Mouse (Mus musculus): Measurements from ENCODE around the gene Nalcn. TPM values are rescaled to one million over a fixed set of nuclear protein-coding genes. Genes with fewer than 3 reads are reported as not detected.

Gene Nalcn
- total RNA-seq, 2 experiments from 2014 or later, result 66.8 to 67.9 TPM

GRCm38 (mm10) chr14:123240738-123241137 is 386.2 kb downstream of the Nalcn start:
- DNase-seq (ENCODE audit: extremely low spot score in 1 of 2, low spot score in 2 of 2), result no peak
- intact Hi-C loops (cut with DNase I), result loop anchor here (5.0 to 10.0 kb wide), 2 partner anchors 288 to 1016 kb away; no protein-coding TSS in a partner anchor

DNA sequence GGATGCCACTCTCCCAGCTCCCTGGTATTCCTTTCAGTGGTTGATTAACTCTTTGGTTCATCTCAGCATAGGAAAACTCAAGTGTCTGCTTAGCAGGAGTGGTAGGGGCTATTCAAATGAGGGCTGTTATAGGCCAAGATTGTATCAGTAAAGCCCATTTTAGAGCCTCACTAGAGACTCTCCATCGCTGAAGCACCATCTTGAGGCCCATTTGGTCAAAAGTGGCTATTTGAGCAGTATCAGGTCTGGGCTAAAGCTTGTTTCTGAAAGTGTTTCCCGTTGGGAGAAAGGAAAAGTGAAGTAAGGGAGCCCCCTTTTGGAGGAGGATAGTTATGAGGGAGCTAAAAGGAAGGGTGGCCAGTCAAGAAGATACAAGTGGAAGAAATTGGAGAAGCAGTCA is 387.0 kb downstream of the Nalcn start:
- intact Hi-C loops (cut with DNase I), result loop anchor here (5.0 to 10.0 kb wide), 2 partner anchors 288 to 1015 kb away; no protein-coding TSS in a partner anchor
- DNase-seq (ENCODE audit: extremely low spot score in 1 of 2, low spot score in 2 of 2), result peak; percentile 15 to 29

GRCm38 (mm10) chr14:123237002-123237401 is 389.9 kb downstream of the Nalcn start:
- intact Hi-C loops (cut with DNase I), result no loop called here
- no peak for DNase-seq (ENCODE audit: extremely low spot score in 1 of 2, low spot score in 2 of 2)

GRCm38 (mm10) chr14:123232630-123233206 is 394.2 kb downstream of the Nalcn start:
- intact Hi-C loops (cut with DNase I), result no loop called here
- DNase-seq (ENCODE audit: extremely low spot score in 1 of 2, low spot score in 2 of 2), result no peak

Other genes with a start within 250 kb of the Nalcn start
- 1 to 10 TPM; 2.7 to 3.5 TPM for gene Itgbl1, start 32.8 kb upstream of the Nalcn start, total RNA-seq (2021)

All from left cerebral cortex, postnatal 10 days (tissue).